In the genomic region with DNA sequence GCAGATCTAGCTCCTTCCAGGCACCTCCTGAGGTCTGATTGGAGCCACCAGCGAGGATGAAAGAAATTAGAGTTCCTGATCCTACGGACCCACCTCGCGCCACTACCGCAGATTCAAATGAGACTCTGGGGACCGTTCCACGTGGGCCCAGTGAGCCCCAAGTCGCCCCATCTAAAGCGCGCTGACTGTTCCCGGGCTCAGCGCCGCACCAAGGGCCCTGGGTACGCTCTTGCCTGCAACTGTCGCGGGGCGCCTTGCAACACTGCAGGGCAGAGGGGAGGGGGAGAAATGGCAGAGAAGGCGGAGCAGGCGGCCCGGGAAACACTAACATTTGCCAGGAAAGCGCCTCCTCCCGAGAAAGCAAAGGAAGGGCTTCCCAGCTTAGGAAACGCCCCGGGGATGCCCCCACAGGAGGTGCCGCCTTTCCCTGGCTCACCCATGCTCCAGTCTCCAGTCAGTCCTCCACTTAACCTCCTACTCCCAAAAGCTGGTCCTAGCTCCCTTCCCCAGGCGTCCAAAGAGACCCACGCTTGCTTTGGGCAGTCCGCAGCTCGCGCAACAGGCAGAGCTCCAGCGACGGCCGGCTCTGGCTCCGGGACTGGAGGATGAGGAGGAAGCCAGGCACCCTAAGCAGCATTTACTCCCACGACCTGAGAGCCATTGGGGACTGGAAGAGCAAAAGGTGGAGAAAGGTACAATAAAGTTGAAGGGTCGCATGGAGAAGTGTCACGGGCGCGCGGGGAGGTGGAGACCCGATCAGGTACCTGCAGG, we compare ENCODE assay signal across 8 mouse cellular contexts. TPM values are rescaled to one million over a fixed set of nuclear protein-coding genes. Genes with fewer than 3 reads are reported as not detected.
DNase-seq lines count a peak whose midpoint lies in the region; ATAC-seq and TF ChIP-seq lines count a peak whose summit lies in the region.

No protein-coding gene starts in this region.

- peak overlapping the region; percentile 57 for H3K4me3 ChIP-seq in intestine, embryonic 16.5 days (ENCODE audit: low read length)
- H3K4me3 ChIP-seq in limb, embryonic 10.5 days, result peak overlapping the region; percentile 68
- peak overlapping the region; percentile 57 for H3K4me3 ChIP-seq in midbrain, embryonic 11.5 days (ENCODE audit: low read depth, low read length)
- H3K4me3 ChIP-seq in stomach, embryonic 14.5 days (ENCODE audit: low read depth, low read length), result peak overlapping the region; percentile 64
- H3K4me3 ChIP-seq in thymus, adult 2 months (ENCODE audit: control insufficient read depth, insufficient read depth, low read length), result no peak overlapping the region

- H3K4me2 ChIP-seq in intestine, embryonic 16.5 days (ENCODE audit: low read depth, low read length), result peak overlapping the region; percentile 92
- H3K4me2 ChIP-seq in midbrain, embryonic 11.5 days, result peak overlapping the region; percentile 98
- H3K4me2 ChIP-seq in stomach, embryonic 14.5 days (replicated peaks; ENCODE audit: low read depth, low read length), result peak overlapping the region; percentile 96

- TF ChIP-seq CTCF in thymus, adult 2 months (IDR thresholded peaks at IDR 0.05; ENCODE audit: borderline replicate concordance, control insufficient read depth, extremely low read depth, insufficient read depth, low read length, poor library complexity), result no peak

- H3K27ac ChIP-seq in intestine, embryonic 16.5 days (ENCODE audit: low read length), result 0 out of 2 replicates have a peak overlapping the region, but pooled peaks have one; percentile 9
- no peak overlapping the region for H3K27ac ChIP-seq in limb, embryonic 10.5 days
- no peak overlapping the region for H3K27ac ChIP-seq in midbrain, embryonic 11.5 days (ENCODE audit: low read depth, low read length)
- peak overlapping the region; percentile 71; the same call in 1 of the 2 replicates for H3K27ac ChIP-seq in stomach, embryonic 14.5 days (ENCODE audit: low read length)
- H3K27ac ChIP-seq in thymus, adult 2 months (ENCODE audit: control insufficient read depth, insufficient read depth, low read length), result no peak overlapping the region

- H3K27me3 ChIP-seq in intestine, embryonic 16.5 days (replicated peaks; ENCODE audit: control insufficient read depth, insufficient read depth, low read length), result peaks cover 15% of the 10 kb centered on the region
- H3K27me3 ChIP-seq in limb, embryonic 10.5 days (ENCODE audit: low read depth, poor library complexity, severe bottlenecking), result peaks cover 59% of the 10 kb centered on the region
- peaks cover 35% of the 10 kb centered on the region for H3K27me3 ChIP-seq in midbrain, embryonic 11.5 days (ENCODE audit: control insufficient read depth, insufficient read depth, low read length)
- H3K27me3 ChIP-seq in stomach, embryonic 14.5 days (ENCODE audit: control insufficient read depth, insufficient read depth, low read length), result 0 out of 2 replicates have a peak, but pooled peaks cover 5% of the 10 kb centered on the region
- no peaks in the 10 kb centered on the region; the same call in 1 of the 2 replicates for H3K27me3 ChIP-seq in thymus, adult 2 months (ENCODE audit: control insufficient read depth, insufficient read depth, low read length)

- H3K9me3 ChIP-seq in intestine, embryonic 16.5 days (ENCODE audit: control insufficient read depth, low read length), result no peaks in the 10 kb centered on the region
- no peaks in the 10 kb centered on the region for H3K9me3 ChIP-seq in limb, embryonic 10.5 days (replicated peaks)
- no peaks in the 10 kb centered on the region for H3K9me3 ChIP-seq in midbrain, embryonic 11.5 days (ENCODE audit: control insufficient read depth, low read length)
- H3K9me3 ChIP-seq in stomach, embryonic 14.5 days (ENCODE audit: control insufficient read depth, low read depth, low read length), result no peaks in the 10 kb centered on the region

- peak; percentile 85 for DNase-seq in ZHBTc4 (ENCODE audit: low read depth, low spot score)
- peak; percentile 29 for DNase-seq in embryo, embryonic 11.5 days (ENCODE audit: low read depth, low spot score)
- DNase-seq in gastrocnemius, postnatal 4 days (ENCODE audit: low spot score in 2 of 2), result peak; percentile 20 to 40
- DNase-seq in limb, embryonic 10.5 days (ENCODE audit: low spot score), result peak; percentile 71
- peak; percentile 95 for DNase-seq in midbrain, embryonic 11.5 days (ENCODE audit: low spot score, missing footprints)
- DNase-seq in thymus, adult 2 months, result no peak

- peak; percentile 55 for ATAC-seq in intestine, embryonic 16.5 days
- ATAC-seq in midbrain, embryonic 11.5 days (ENCODE audit: low FRiP score), result peak; percentile 71
- peak; percentile 73; the same call in 1 of the 2 replicates for ATAC-seq in stomach, embryonic 14.5 days (ENCODE audit: insufficient number of reproducible peaks, insufficient read depth, low FRiP score, low read depth)

- H3K9ac ChIP-seq in intestine, embryonic 16.5 days (ENCODE audit: low read depth, low read length), result peak overlapping the region; percentile 72
- H3K9ac ChIP-seq in midbrain, embryonic 11.5 days (ENCODE audit: low read length), result peak overlapping the region; percentile 56
- peak overlapping the region; percentile 39 for H3K9ac ChIP-seq in stomach, embryonic 14.5 days (replicated peaks; ENCODE audit: low read depth, low read length)

- H3K36me3 ChIP-seq in intestine, embryonic 16.5 days (ENCODE audit: control insufficient read depth, insufficient read depth, low read length), result no peaks in the 10 kb centered on the region
- H3K36me3 ChIP-seq in limb, embryonic 10.5 days, result no peaks in the 10 kb centered on the region
- H3K36me3 ChIP-seq in midbrain, embryonic 11.5 days (ENCODE audit: control insufficient read depth, insufficient read depth, low read length), result no peaks in the 10 kb centered on the region
- H3K36me3 ChIP-seq in stomach, embryonic 14.5 days (ENCODE audit: control insufficient read depth, insufficient read depth, low read length), result no peaks in the 10 kb centered on the region
- H3K36me3 ChIP-seq in thymus, adult 2 months (ENCODE audit: control insufficient read depth, insufficient read depth, low read length), result no peaks in the 10 kb centered on the region

- 0 out of 2 replicates have a peak, but pooled peaks cover 3% of the 10 kb centered on the region for H3K4me1 ChIP-seq in intestine, embryonic 16.5 days (ENCODE audit: control insufficient read depth, insufficient read depth, low read length)
- H3K4me1 ChIP-seq in limb, embryonic 10.5 days, result peaks cover 23% of the 10 kb centered on the region
- peaks cover 3% of the 10 kb centered on the region for H3K4me1 ChIP-seq in midbrain, embryonic 11.5 days (ENCODE audit: control insufficient read depth, insufficient read depth, low read length)
- H3K4me1 ChIP-seq in stomach, embryonic 14.5 days (ENCODE audit: control insufficient read depth, insufficient read depth, low read length), result no peaks in the 10 kb centered on the region
- no peaks in the 10 kb centered on the region for H3K4me1 ChIP-seq in thymus, adult 2 months (replicated peaks; ENCODE audit: control insufficient read depth, insufficient read depth, low read length)

- WGBS in intestine, embryonic 16.5 days, result under 1% methylated on average over 39 of the region's 41 CpGs
- WGBS in limb, embryonic 10.5 days, result under 1% methylated on average over 41 of the region's 41 CpGs
- under 1% methylated on average over 39 of the region's 41 CpGs for WGBS in midbrain, embryonic 11.5 days
- WGBS in stomach, embryonic 14.5 days, result under 1% methylated on average over 41 of the region's 41 CpGs
- WGBS in thymus, adult 2 months, result 4% methylated on average over 41 of the region's 41 CpGs

- no peak for TF ChIP-seq POLR2A in thymus, adult 2 months (IDR thresholded peaks at IDR 0.05; ENCODE audit: control insufficient read depth, extremely low read depth, insufficient read depth, low read length, poor library complexity)

RNA-seq across cellular contexts. Expression of gene Kcns3, which starts 1.2 kb away (rescaled TPM):
- 1 to 10 TPM; 1.3 to 1.6 TPM for total RNA-seq in gastrocnemius, postnatal 4 days (2021)
- 4.8 and 6.1 TPM in 2 replicates for polyA plus RNA-seq in intestine, embryonic 16.5 days (2015; fragmentation: Nextera tagmentation; extraction: Ambion mirVana)
- 0.18 and 0.28 TPM in 2 replicates for polyA plus RNA-seq in limb, embryonic 10.5 days (2016; fragmentation: Nextera tagmentation; extraction: Ambion mirVana)
- 0.26 and 0.34 TPM in 2 replicates for polyA plus RNA-seq in midbrain, embryonic 11.5 days (2014; fragmentation: Nextera tagmentation; extraction: Ambion mirVana)
- 17.4 and 19.8 TPM in 2 replicates for polyA plus RNA-seq in stomach, embryonic 14.5 days (2014; fragmentation: Nextera tagmentation; extraction: Ambion mirVana)
- polyA plus RNA-seq in thymus, adult 2 months (2012; rRNA removed), result 0.28 and 0.36 TPM in 2 replicates

RNA-seq across cellular contexts. Expression of gene Msgn1, which starts 59.2 kb away (rescaled TPM):
- total RNA-seq in gastrocnemius, postnatal 4 days (2021), result not detected
- not detected in 2 replicates for polyA plus RNA-seq in intestine, embryonic 16.5 days (2015; fragmentation: Nextera tagmentation; extraction: Ambion mirVana)
- polyA plus RNA-seq in limb, embryonic 10.5 days (2016; fragmentation: Nextera tagmentation; extraction: Ambion mirVana), result 0.26 TPM in 1 of 2 replicates, not detected in the other
- polyA plus RNA-seq in midbrain, embryonic 11.5 days (2014; fragmentation: Nextera tagmentation; extraction: Ambion mirVana), result not detected in 2 replicates
- polyA plus RNA-seq in stomach, embryonic 14.5 days (2014; fragmentation: Nextera tagmentation; extraction: Ambion mirVana), result not detected in 2 replicates
- polyA plus RNA-seq in thymus, adult 2 months (2012; rRNA removed), result 0.27 and 0.34 TPM in 2 replicates

Comparison
In these comparisons a context has a peak if more than half of its experiments do, and no peak if none do; other contexts are left out.
1. H3K27ac ChIP-seq: peak in intestine, embryonic 16.5 days (single experiment) and stomach, embryonic 14.5 days (single experiment); none in limb, embryonic 10.5 days (single experiment), midbrain, embryonic 11.5 days (single experiment) and thymus, adult 2 months (single experiment).
2. Peak in every context shown above with its lines, with median percentiles within 50 percentile points of each other: ATAC-seq, H3K4me2 ChIP-seq and H3K9ac ChIP-seq.